Mouse (Mus musculus): ENCODE results near the gene Mcts1. TPM values are rescaled to one million over a fixed set of nuclear protein-coding genes. Genes with fewer than 3 reads are reported as not detected.
A peak's percentile ranks its signal among the peaks of the same experiment; 100 is the strongest.

Gene Mcts1
- polyA plus RNA-seq, 1 experiment = 8.5 TPM

GRCm38 (mm10) chrX:38589827-38590226, 10.6 kb upstream of the Mcts1 start:
- Histone ChIP-seq H3K4me1 (ENCODE audit: control insufficient read depth, insufficient read depth, low read length) (no peaks in the 10 kb centered on the region; the same call in 1 of the 2 replicates), H3K4me3 (replicated peaks; ENCODE audit: extremely low read depth, low read depth, low read length) (no peak overlapping the region)
- 49% methylated on average over 4 of the region's 4 CpGs for WGBS
- no peak for TF ChIP-seq POLR2A (IDR thresholded peaks at IDR 0.05; ENCODE audit: borderline replicate concordance, extremely low read depth, low read depth, low read length)
- no peak for TF ChIP-seq CTCF (IDR thresholded peaks at IDR 0.05; ENCODE audit: insufficient read depth, low read length)
- DNase-seq = peak; percentile 9

DNA sequence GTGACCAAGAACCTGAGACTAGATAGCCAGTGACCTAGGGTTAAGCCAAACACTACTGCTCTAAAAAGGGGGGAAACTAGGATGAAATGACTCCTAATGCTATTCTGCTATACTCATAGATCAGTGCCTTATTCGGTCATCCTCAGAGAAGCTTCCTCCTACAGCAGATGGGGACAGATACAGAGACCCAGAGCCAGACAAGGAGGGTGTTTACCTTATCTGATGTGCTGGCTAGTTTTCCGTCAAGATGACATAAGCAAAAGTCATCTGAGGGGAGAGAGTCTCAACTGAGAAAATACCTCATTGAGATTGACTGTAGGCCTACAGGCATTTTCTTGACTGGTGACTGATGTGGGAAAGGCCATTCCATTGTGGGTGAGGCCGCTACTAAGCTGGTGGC, 8.6 kb upstream of the Mcts1 start:
- no peak for DNase-seq
- H3K4me3 ChIP-seq (replicated peaks; ENCODE audit: extremely low read depth, low read depth, low read length) = no peak overlapping the region
- no peaks in the 10 kb centered on the region; the same call in 1 of the 2 replicates for H3K4me1 ChIP-seq (ENCODE audit: control insufficient read depth, insufficient read depth, low read length)
- 81% methylated on average over 3 of the region's 3 CpGs for WGBS
- TF ChIP-seq CTCF (IDR thresholded peaks at IDR 0.05; ENCODE audit: insufficient read depth, low read length) (no peak), POLR2A (IDR thresholded peaks at IDR 0.05; ENCODE audit: borderline replicate concordance, extremely low read depth, low read depth, low read length) (no peak)

DNA sequence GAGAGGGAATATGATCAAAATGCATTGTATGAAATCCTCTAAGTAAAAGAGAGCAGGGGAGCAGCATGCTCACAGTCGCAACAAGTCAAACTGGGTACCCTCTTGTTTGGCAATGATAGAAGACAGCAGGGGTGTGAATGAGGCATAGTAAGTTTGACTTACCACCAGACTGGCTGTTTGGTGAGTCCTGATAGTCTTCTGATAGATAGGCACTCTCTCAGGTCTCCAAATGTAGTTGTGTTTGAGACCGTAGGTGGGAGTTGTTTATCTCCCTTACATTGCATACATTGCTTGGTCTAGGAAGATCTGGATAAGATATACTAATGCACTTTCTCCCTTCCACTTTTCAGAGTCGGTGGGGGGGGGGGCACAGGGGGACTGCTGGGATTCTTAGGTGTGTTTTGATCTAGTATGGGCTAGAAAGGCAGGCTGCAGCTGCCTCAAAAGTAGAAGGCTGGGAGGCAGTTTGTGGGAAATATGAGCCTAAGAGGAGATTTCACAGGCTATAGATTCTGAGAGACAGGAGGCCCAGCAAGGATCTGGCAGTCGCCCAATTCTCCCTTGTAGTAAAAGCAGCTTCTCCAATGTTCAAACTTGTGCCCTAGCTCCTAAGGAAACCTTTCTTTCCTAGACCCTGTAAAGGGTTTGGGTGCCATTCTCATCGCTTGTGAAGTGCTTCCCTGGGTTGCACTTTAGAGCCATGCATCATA, 7.0 kb upstream of the Mcts1 start:
- WGBS = 62% methylated on average over 5 of the region's 5 CpGs
- no peak for TF ChIP-seq POLR2A (IDR thresholded peaks at IDR 0.05; ENCODE audit: borderline replicate concordance, extremely low read depth, low read depth, low read length)
- TF ChIP-seq CTCF (IDR thresholded peaks at IDR 0.05; ENCODE audit: insufficient read depth, low read length) = no peak
- no peak overlapping the region for H3K4me3 ChIP-seq (replicated peaks; ENCODE audit: extremely low read depth, low read depth, low read length)
- no peak for DNase-seq
- no peaks in the 10 kb centered on the region; the same call in 1 of the 2 replicates for H3K4me1 ChIP-seq (ENCODE audit: control insufficient read depth, insufficient read depth, low read length)

GRCm38 (mm10) chrX:38600995-38601369, 604 bp downstream of the Mcts1 start:
- DNase-seq = peak; percentile 6
- no peaks in the 10 kb centered on the region for H3K4me1 ChIP-seq (ENCODE audit: control insufficient read depth, insufficient read depth, low read length)
- no peak for TF ChIP-seq POLR2A (IDR thresholded peaks at IDR 0.05; ENCODE audit: borderline replicate concordance, extremely low read depth, low read depth, low read length)
- no peak for TF ChIP-seq CTCF (IDR thresholded peaks at IDR 0.05; ENCODE audit: insufficient read depth, low read length)
- 21% methylated on average over 3 of the region's 3 CpGs for WGBS
- H3K4me3 ChIP-seq (replicated peaks; ENCODE audit: extremely low read depth, low read depth, low read length) = peak overlapping the region; percentile 84

- peak; percentile 80; the same call in 1 of the 2 replicates for TF ChIP-seq POLR2A (IDR thresholded peaks at IDR 0.05; ENCODE audit: borderline replicate concordance, extremely low read depth, low read depth, low read length)
- no peak for TF ChIP-seq CTCF (IDR thresholded peaks at IDR 0.05; ENCODE audit: insufficient read depth, low read length)
- H3K4me1 ChIP-seq (ENCODE audit: control insufficient read depth, insufficient read depth, low read length) = peaks cover 3% of the 10 kb centered on the region; the same call in 1 of the 2 replicates
- peak within 1 kb of the TSS; percentile 98 for H3K4me3 ChIP-seq (replicated peaks; ENCODE audit: extremely low read depth, low read depth, low read length)
- 29% methylated on average over 35 of the region's 43 CpGs for WGBS
- peak; percentile 80 for DNase-seq
These were observed 34.6 kb downstream of the Mcts1 start, which contains the start of gene C1galt1c1 for GRCm38 (mm10) chrX:38634801-38635637. Gene C1galt1c1, minus strand, starts transcription at chrX:38635087.

DNA sequence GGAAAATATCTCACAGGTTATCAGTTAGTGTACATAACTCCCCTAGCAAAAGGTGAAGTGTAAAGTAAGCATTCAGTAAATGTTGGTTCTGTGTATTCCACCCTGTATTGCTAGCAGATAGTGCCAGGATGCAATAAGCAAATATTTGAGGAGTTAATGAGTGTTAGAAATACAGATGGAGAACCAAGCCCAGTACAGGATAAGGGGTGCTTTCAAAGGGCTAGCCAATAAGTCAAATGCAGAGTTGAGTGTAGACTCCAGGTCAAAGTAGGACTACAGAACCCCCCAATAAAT, 35.2 kb downstream of the Mcts1 start:
- H3K4me3 ChIP-seq (replicated peaks; ENCODE audit: extremely low read depth, low read depth, low read length) = peak overlapping the region; percentile 76
- TF ChIP-seq CTCF (IDR thresholded peaks at IDR 0.05; ENCODE audit: insufficient read depth, low read length) (no peak), POLR2A (IDR thresholded peaks at IDR 0.05; ENCODE audit: borderline replicate concordance, extremely low read depth, low read depth, low read length) (no peak)
- peaks cover 3% of the 10 kb centered on the region; the same call in 1 of the 2 replicates for H3K4me1 ChIP-seq (ENCODE audit: control insufficient read depth, insufficient read depth, low read length)
- no peak for DNase-seq

DNA sequence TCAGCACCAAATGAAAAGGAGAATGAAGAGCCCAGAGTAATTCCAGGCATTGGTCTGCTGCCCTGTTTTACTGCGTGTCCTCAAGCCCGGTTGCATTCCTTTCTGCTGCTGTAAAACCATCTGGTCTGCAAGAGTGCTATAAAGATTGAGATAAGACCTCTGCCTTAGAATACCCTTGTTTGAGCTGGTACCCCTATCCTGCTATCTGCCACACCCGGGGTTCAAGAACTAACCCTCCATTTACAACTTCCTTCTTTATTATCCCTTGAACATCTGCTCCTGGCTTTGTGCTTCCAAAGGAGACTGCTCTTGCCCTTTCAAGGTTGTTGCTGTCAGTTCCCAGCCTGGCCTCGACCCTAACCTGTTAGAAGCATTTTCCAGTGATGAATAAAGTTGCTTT, 41.1 kb downstream of the Mcts1 start:
- TF ChIP-seq CTCF (IDR thresholded peaks at IDR 0.05; ENCODE audit: insufficient read depth, low read length) (no peak), POLR2A (IDR thresholded peaks at IDR 0.05; ENCODE audit: borderline replicate concordance, extremely low read depth, low read depth, low read length) (no peak)
- Histone ChIP-seq H3K4me1 (ENCODE audit: control insufficient read depth, insufficient read depth, low read length) (no peaks in the 10 kb centered on the region), H3K4me3 (replicated peaks; ENCODE audit: extremely low read depth, low read depth, low read length) (no peak overlapping the region)
- no peak for DNase-seq
- WGBS = 50% methylated on average over 4 of the region's 4 CpGs

GRCm38 (mm10) chrX:38642183-38642582, 41.8 kb downstream of the Mcts1 start:
- DNase-seq = no peak
- 51% methylated on average over 4 of the region's 4 CpGs for WGBS
- TF ChIP-seq POLR2A (IDR thresholded peaks at IDR 0.05; ENCODE audit: borderline replicate concordance, extremely low read depth, low read depth, low read length) (no peak), CTCF (IDR thresholded peaks at IDR 0.05; ENCODE audit: insufficient read depth, low read length) (no peak)
- Histone ChIP-seq H3K4me3 (replicated peaks; ENCODE audit: extremely low read depth, low read depth, low read length) (no peak overlapping the region), H3K4me1 (ENCODE audit: control insufficient read depth, insufficient read depth, low read length) (no peaks in the 10 kb centered on the region)

GRCm38 (mm10) chrX:38650404-38651039, 50.1 kb downstream of the Mcts1 start:
- H3K4me1 ChIP-seq (ENCODE audit: control insufficient read depth, insufficient read depth, low read length) = no peaks in the 10 kb centered on the region
- WGBS = 66% methylated on average over 9 of the region's 9 CpGs
- TF ChIP-seq CTCF (IDR thresholded peaks at IDR 0.05; ENCODE audit: insufficient read depth, low read length) (no peak), POLR2A (IDR thresholded peaks at IDR 0.05; ENCODE audit: borderline replicate concordance, extremely low read depth, low read depth, low read length) (no peak)
- no peak overlapping the region for H3K4me3 ChIP-seq (replicated peaks; ENCODE audit: extremely low read depth, low read depth, low read length)
- no peak for DNase-seq

All from lung, adult 2 months (tissue).